Mouse (Mus musculus): ENCODE measurements at regions not wholly inside any gene's neighbourhood (a gene's known extent, or its start where the extent isn't known, plus 50 kb on each side); places are given as distances from the start of the nearest gene placed in this dataset.
"Not testable (repeated sequence)": the region's sequence is repeated elsewhere in the genome, so short reads cannot be mapped to it uniquely, and the experiment has no call there.

DNA sequence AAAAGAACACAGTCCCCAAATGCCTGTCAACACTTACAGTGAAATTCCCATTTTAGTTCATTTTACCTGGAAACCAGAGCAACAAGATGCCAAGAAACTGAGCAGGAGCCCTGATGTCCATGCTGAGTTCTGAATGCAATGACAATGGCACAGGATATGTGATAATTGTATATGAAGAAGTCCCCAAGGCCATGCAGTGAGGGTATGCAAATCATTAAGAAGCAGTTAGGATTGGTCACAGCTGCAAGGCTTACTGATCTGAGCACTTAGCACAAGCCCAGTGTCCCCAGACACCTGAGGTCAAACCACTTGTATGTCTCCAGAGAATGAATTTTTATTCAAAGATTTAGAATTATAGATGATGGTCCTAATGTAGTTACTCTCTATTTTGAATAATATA, 419.0 kb upstream of the Tacstd2 start:
- DNase-seq (ENCODE audit: low spot score): not testable (repeated sequence)

DNA sequence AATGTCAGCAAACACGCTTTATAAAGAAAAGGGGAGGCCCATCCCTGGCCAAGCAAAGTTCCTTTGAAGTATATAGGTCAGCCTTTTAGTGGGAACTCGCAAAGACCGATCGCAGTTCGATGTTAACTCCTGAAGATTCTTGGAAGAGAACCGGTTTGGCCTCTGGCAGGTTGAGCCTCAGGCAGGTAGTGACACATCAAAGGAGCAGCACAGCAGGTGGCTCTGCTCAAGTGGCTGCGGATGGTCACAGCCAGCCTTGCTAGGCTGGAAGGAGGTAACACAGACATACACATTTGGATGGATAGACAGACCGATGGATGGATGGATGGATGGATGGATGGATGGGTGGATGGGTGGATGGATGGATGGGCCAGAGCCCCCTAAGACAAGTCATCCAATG, 395.9 kb upstream of the Tacstd2 start:
- not testable (repeated sequence) for DNase-seq (ENCODE audit: low spot score)

DNA sequence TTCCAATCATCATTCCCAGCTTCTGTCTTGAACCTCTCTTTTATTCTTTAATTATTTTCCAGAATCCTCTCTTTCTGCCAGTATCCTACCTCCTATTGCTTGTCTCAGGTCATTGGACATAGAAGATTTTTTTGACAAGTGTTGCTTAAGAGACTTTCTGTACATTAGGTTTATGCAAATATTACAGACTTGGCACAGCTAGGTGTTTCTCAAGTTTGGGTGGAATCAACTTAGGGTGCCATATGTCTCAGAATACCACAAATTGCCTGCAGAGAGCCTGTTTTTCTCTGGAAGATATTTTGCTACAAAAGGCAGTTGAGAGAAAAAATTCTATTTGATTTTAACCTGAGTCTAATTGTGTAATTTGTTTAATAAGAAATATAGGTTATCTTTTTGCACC, 386.9 kb upstream of the Tacstd2 start:
- no peak for DNase-seq (ENCODE audit: low spot score)

DNA sequence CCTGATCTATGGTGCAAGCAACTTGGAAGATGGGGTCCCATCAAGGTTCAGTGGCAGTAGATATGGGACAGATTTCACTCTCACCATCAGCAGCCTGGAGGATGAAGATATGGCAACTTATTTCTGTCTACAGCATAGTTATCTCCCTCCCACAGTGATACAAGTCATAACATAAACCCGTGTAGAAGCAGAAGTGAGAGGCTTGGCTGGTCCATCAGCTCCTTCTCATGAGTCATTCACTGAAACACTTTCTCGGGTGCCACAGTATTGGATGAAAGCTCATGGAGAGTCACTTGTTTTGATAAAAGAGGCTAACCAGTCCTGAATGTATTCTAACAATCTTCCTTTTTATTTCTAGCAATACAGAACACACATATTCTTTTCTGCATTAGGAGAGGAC, 378.3 kb upstream of the Tacstd2 start:
- no peak for DNase-seq (ENCODE audit: low spot score)

DNA sequence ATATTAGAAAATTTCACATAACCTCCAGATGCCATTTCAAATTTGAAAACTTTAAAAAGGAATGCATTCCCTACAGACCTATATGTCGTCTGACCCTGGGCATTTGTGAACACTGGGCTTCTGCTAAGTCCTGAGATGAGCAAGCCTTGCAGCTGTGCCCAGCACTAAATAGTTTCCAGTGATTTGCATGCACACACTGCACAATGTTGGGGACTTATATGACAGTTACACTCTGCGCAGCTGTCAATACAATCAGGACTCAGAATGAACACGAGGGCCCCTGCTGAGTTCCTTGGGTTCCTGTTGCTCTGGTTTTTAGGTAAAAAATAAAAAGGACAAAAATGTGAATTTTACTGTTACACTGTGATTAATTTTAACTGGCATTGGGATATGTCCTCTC, 377.7 kb upstream of the Tacstd2 start:
- no peak for DNase-seq (ENCODE audit: low spot score)

DNA sequence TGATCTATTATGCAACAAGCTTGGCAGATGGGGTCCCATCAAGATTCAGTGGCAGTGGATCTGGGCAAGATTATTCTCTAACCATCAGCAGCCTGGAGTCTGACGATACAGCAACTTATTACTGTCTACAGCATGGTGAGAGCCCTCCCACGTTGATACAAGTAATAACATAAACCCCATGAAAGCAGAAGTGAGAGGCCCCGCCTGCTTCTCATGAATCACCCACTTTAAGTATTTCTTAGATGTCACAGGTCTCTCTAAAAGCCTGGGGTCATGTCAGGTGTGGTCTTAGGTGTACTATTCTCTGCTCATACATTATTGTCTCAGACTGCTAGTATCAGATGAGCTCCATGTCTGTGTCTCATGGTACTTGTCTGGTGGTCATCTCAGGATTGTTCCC, 360.9 kb upstream of the Tacstd2 start:
- no peak for DNase-seq (ENCODE audit: low spot score)

DNA sequence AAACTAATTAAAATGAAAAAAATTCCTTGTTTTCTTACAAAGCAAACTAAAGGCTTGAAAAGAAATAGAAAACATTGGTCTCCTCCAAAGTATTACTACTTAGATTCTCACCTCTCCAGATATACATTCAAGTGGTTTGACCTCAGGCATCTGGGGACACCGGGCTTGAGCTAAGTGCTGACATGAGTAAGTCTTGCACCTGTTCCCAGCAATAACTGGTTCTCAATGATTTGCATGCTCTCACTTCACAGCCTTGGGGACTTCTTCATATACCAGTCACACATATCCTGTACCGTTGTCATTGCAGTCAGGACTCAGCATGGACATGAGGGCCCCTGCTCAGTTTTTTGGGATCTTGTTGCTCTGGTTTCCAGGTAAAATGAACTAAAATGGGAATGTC, 360.3 kb upstream of the Tacstd2 start:
- DNase-seq (ENCODE audit: low spot score): no peak

DNA sequence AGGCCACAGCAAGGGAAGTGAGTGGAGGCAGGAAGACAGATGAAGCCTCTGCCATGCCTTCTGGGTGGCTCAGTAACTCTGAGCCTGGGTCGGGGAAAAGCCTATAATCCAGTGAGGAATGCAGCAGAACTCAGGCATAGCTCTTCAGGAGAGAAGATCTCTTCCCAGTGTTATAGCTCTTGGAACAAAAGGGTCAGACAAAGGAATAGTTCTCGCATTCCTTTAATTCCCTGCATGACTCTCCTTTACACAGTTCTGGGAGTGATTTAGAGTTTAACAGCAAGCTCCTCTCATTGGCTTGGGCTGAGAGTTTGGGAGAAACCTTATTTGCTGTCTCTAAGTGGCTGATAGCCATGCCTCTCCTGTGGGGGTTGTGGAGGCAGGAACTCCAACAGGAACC, 352.0 kb upstream of the Tacstd2 start:
- no peak for DNase-seq (ENCODE audit: low spot score)

DNA sequence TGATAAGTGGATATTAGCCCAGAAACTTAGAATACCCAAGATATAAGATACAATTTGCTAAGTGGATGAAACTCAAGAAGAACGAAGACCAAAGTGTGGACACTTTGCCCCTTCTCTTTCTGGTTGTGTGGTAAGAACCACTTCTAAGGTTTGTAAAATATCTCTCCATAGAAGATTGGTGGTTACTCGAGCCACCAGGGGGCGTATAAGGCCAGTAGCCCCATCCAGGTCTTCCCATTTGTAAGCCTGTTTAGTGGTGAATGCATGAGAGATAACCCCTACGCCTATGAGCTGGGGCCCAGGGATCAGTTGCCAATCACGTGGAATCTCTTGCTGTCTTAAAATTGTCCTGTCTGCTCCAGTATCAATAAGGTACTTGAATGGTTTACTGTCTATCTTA, 349.3 kb upstream of the Tacstd2 start:
- no peak for DNase-seq (ENCODE audit: low spot score)

DNA sequence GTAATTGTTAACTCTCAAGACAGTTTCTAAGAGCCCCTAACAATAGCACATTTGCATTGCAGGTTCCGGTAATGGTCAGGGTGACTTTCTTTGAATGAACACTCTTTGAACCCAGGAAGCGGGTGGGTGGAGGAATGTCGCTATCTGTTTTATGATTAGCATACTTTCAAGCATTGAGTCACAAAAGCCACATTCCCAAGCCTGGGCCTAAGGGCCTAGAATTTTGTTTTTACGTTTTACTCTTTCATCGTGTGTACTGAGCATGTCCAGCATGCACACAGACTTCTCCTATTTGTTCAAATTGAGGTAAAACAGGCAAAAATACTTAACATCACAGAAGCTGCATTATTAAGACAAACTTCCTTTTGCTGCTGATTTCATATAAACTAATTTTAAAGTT, 345.9 kb upstream of the Tacstd2 start:
- not testable (repeated sequence) for DNase-seq (ENCODE audit: low spot score)

DNA sequence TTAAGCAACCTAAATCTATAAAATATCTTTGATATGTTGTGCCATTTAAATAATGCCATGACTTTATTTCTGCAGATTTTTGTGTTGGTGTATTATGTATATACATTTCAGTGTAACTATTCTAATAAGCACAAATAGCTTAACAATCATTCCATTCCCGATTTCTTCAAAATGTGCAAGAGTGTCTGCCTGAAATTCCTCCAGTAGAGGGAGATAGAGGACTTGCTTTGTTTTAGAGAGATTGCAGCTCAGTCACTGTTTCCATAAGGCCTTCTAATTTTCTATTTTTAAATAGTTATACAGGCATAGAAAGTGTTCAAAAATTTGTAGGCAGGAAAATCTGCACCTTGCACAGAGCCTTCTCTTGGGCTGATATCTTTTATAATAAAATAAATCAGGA, 322.3 kb upstream of the Tacstd2 start:
- not testable (repeated sequence) for DNase-seq (ENCODE audit: low spot score)

DNA sequence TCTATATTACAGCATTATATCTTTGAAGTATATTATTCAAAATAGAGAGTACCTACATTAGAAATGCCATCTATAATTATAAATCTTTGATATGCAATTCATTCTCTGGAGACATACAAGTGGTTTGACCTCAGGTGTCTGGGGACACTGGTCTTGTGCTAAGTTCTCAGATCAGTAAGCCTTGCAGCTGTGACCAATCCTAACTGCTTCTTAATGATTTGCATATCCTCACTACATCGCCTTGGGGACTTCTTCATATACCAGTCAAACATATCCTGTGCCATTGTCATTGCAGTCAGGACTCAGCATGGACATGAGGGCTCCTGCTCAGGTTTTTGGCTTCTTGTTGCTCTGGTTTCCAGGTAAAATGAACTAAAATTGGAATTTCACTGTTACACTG, 303.9 kb upstream of the Tacstd2 start:
- not testable (repeated sequence) for DNase-seq (ENCODE audit: low spot score)

DNA sequence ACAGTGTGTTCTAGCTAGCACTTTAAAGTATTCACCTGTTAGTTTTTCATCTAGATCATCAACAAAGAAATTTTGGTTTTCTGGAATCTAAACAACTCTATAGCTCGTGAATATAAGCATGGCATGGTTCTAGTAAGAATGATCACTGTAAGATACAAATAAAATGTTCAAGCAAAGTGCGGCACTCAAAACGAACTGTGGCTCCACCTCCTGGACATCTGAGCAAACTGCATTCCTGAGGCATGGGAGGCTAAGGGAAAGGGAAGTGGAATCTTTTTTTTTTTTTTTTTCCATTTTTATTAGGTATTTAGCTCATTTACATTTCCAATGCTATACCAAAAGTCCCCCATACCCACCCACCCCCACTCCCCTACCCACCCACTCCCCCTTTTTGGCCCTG, 276.9 kb upstream of the Tacstd2 start:
- DNase-seq (ENCODE audit: low spot score): peak; percentile 52

DNA sequence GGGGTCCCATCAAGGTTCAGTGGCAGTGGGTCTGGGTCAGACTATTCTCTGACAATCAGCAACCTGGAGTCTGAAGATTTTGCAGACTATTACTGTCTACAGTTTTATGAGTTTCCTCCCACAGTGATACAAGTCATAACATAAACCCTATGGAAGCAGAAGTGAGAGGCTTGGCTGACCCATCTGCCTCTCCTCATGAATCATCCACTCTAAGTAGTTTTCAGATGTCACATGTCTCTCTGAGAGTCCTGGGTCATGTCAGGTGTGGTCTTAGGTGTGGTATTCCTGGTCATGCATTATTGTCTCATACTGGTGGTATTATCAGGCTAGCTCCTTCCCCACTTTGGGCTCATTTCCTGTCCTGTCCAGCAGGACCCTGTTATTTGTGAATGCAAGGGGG, 255.8 kb upstream of the Tacstd2 start:
- no peak for DNase-seq (ENCODE audit: low spot score)

DNA sequence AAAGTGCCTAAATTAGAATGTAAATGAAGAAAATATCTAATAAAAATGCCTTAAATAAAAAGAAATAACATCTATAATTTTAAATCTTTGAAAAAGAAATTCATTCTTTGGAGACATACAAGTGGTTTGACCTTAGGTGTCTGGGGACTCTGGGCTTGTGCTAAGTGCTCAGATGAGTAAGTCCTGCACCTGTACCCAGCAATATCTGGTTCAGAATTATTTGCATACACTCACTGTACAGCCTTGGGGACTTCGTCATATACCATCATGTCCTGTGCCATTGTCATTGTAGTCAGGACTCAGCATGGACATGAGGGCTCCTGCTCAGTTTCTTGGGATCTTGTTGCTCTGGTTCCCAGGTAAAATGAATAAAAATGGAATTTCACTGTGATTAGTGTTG, 255.1 kb upstream of the Tacstd2 start:
- no peak for DNase-seq (ENCODE audit: low spot score)

DNA sequence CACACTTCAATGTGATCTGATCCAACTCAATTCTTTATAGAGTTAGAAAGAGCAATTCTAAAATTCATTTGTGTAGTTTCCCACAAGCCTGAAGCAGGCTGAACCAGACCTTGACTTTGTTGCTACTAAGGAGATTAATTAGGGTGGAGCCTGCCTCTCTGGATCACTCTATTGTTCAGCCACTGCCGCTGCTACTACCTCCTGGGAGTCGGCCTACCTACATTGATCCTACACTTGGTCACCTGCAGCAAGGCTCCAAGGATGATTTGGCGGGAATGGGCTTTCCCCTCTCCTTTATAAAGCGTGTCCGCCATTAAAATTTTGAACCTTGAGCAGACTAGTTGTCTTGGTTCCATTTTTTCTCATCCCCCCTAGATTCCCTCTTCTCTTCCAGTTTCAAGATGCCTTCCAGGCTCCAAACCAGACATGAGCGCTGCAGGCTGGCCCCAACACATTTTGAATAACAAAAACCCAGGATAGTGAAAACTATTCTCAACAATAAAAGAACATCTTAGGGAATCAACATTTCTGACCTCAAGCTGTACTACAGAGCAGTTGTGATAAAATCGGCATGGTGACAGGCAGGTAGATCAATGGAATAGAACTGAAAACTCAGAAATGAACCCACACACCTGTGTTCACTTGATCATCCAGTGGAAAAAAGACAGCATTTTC, 251.6 kb upstream of the Tacstd2 start:
- DNase-seq (ENCODE audit: low spot score): no peak

DNA sequence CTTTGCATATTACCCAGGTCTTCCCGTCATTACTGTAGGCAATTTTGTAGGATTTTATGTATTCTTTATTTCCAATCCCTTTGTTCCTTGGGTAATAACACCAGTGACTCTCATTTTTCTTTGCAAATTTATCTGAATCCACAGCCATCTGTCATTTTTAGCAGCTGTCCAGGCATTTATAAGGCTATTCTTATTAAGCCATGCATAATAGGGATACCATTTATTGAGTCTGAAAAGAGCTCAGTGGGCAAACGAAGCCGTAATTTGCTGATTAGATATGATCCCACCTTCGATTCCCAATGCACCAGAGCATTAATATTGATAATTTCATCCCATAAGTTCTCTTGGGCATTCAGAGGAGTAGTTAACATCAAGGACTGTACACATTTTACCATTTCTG, 243.3 kb upstream of the Tacstd2 start:
- DNase-seq (ENCODE audit: low spot score): no peak

DNA sequence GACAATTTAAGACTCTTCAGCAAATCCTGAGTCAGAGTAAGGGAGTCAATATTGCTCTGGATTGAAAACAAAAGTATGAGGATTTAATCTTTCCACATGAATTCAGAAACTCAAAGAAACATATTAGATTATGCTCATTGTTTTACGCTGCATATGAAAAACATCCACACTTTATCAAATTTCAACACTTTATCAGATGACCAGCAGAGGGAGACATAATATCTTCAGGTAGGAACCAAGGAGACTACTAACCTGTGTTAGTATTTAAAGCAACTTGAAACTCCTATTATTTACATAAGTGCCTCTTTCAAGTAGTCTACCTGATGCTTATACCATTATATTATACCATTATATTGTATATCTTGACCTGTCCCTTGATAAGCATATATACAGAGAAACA, 218.5 kb upstream of the Tacstd2 start:
- DNase-seq (ENCODE audit: low spot score): not testable (repeated sequence)

DNA sequence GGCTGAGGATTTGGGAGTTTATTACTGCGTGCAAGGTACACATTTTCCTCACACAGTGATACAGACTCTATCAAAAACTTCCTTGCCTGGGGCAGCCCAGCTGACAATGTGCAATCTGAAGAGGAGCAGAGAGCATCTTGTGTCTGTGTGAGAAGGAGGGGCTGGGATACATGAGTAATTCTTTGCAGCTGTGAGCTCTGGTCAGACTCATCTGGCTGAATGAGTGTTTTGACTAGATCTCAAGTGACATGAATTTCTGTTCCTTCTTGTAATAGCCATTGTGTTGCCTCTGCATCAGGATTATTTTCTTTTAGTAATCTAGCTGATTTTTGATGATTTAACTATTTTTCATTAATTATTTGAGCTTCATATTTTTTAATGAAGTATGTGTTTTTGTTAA, 190.0 kb upstream of the Tacstd2 start:
- no peak for DNase-seq (ENCODE audit: low spot score)

DNA sequence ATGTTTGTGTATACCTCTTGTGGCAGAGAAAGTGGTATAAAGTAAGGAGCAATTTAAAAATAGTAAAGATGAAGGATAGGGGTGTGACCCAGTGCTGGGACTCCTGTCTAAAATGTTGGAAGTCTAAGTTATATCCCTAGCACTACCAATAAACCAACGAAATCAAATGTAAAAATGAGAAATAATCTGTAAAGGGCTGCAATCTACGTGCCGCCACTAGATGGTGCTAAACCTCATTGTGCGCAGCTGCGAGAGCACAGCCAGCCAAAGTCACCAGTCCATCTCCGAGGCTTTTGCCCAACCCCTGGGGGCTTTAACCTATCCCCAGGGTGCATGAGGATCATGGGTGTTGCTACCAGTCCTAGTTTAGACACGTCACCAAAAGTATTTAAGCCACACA, 163.4 kb upstream of the Tacstd2 start:
- peak; percentile 44 for DNase-seq (ENCODE audit: low spot score)

DNA sequence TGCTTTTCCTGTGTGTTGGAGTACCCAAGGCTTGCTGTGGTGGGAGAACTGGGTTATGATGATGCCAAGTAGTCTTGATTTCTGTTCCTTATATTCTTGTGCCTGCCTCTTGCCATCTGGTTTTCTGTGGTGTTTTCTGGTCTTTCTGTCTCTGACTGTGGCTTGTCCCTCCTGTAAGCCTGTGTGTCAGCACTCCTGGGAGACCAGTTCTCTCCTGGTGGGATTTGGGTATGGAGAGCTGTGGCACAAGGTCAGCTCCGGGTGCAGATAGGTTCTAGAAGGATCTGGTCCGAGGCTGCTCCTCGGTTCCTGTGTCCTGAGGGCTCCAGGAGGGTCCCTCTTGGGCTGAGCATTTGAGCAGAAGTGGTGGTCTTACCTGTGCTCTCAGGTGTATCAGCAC, 155.4 kb upstream of the Tacstd2 start:
- not testable (repeated sequence) for DNase-seq (ENCODE audit: low spot score)

DNA sequence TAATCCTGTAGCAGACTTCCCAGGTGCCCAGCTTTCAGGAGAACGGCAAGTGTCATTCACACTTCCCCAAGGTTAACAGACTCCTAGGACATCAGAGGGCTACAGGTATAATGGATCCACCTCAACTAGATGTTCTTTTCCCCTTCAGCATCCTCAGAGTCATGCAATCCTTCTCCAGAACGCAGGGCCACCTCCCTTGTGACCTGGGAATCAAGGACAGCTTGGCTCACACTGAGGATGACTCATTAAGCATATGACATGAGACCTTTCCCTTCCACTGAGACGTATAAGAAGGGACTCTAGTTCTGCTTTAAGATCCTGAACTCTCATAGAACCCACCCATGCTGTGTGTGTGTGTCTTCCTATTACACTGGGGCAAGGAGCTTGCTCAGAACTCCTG, 147.5 kb upstream of the Tacstd2 start:
- not testable (repeated sequence) for DNase-seq (ENCODE audit: low spot score)

DNA sequence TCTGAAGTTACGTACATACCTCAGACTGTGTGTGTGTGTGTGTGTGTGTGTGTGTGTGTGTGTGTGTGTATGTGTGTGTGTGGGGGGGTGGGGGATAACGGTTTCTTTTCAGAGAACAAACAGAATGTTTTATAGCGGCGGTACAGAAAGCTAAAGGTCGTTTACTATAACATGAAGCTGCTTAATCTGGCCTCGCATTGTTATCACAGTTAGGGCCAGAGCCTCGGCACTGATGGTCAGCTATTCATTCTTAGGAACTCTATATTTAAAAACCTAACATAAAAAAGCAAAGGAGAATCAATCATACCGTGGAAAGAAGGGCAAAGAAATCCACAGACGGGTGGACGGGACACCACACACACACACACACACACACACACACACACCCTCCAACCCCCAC, 146.0 kb upstream of the Tacstd2 start:
- DNase-seq (ENCODE audit: low spot score): not testable (repeated sequence)

DNA sequence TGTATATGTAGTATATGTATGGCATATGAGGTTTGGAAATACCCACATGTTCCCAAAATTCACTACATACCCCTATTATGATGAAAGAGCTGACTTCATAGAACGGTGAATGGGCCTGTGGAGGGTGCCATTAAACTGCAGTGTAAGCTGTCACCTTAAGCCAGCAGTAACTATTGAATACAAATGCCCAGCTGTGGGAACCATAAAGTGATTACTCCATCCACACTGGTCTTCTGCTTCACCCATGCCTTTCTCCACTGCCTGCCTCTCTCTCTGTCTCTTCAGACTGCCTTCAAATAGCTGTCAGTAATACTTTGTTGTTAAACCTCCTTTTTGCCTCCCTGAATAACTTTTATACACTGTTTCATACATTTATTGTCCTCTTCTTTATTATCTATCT, 143.5 kb upstream of the Tacstd2 start:
- not testable (repeated sequence) for DNase-seq (ENCODE audit: low spot score)

DNA sequence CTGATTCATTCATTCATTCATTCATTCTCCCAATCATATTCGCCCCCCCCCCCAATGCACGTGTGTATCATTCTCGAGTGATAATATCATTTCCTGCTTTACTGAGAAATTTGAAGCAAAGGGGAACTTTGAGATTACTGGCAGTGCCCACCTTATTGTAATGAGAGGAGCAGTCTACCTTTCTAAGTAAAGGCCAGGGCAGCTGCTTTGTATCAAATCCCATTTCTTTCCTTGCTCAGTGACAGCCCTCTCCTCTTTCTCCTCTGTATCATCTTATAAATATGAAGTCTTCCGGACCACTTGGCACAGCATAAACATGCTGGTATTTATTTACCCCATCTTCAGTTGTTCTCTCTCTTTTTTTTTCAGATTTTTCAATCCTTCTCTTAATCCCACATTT, 139.1 kb upstream of the Tacstd2 start:
- DNase-seq (ENCODE audit: low spot score): not testable (repeated sequence)
